Mouse (Mus musculus): ENCODE data around the gene Gpr6.

DNA sequence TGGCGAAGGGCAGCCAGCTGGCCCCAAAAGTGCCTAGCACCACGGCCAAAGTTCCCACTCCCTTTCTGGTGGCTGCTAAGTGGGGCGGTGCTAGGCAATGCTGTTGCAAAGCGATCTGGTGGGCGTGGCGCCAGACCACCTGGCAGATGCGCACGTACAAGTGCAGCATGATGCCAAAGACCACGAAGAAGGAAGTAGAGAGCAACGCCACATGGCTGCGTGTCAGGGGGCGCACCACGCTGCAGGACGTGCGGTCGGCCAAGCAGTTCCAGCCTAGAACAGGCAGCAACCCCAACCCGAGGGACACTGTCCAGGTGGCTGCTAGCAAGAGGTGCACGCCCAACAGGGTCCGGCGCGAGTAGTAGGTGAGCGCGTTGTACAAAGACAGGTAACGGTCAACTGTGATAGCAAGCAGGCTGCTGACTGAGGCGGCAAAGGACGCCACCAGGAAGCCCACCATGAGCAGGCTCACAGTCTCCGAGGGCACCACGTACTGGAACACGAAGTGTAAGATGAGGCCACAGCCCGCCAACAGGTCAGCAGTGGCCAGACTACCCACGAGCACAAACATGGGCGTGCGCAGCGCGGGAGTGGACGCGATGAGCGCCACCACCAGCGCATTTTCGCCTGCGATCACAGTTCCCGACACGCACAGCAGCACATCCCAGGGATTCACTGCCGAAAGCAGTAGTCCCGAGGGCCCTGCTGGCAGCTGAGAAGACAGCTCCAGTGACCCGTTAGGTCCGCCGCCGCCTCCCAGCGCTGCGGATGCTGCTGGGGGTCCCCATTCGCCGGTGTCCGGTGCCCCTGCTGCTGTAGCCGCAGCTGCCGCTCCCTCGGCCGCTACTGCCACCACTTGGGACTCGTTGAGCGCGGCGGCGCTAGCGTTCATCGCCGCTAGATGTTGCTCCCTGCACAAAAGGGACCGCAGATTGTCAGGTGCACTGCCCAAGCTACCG lies 1.1 kb downstream of the Gpr6 start:
- no peak for TF ChIP-seq CTCF (IDR thresholded peaks at IDR 0.05; ENCODE audit: control insufficient read depth, insufficient read depth, insufficient read length)
- no peak for TF ChIP-seq MYOG (IDR thresholded peaks at IDR 0.05; ENCODE audit: control insufficient read depth, extremely low read depth, insufficient read length)
- TF ChIP-seq USF1 (IDR thresholded peaks at IDR 0.05; ENCODE audit: low read depth) = no peak
- TF ChIP-seq MAX (IDR thresholded peaks at IDR 0.05) = no peak
- TF ChIP-seq FOSL1 (IDR thresholded peaks at IDR 0.05; ENCODE audit: insufficient read depth, low read length, poor library complexity, severe bottlenecking) = no peak
